Mouse (Mus musculus) cerebellum, adult 9-10 months (tissue): ENCODE data around the gene Fbf1.

Experiments
- DNase-seq: peaks from one replicate; pipeline ENCODE4 v3.0.0; 2022

The Fbf1 gene

DNA sequence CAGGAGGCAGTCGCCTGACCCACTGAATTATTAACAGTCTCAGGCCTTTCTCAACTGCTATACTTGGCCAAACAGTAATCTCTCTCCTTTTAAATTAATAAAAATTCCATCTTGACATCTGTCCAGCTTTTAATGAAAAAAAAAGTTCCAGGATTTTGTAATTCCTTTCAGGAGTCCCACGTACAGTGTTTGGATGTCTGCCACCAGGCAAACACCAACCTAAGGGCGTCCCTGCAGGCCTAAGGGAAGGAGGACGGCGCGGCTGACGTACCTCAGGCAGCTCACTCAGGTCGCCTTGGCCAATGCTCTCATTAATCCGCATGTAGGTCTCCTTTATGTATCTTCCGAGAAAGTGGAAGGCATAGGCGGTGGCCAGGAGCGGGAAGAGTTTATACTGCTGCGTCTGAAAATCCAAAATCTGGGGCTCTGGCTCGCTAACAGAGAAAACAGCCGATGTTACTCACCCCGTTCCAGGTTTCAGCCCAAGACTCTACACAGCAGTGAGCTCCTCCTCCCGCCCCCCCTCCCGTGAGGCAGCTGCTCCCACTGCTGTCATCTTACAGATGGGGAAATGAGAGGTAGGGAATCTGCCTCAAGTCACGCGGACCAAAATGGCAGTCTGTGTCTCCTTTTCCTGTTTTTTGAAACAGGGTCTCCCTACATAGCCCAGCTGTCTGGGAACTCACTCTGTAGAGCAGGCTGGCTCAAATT lies 10.6 kb upstream of the Fbf1 start:
- DNase-seq: no peak

DNA sequence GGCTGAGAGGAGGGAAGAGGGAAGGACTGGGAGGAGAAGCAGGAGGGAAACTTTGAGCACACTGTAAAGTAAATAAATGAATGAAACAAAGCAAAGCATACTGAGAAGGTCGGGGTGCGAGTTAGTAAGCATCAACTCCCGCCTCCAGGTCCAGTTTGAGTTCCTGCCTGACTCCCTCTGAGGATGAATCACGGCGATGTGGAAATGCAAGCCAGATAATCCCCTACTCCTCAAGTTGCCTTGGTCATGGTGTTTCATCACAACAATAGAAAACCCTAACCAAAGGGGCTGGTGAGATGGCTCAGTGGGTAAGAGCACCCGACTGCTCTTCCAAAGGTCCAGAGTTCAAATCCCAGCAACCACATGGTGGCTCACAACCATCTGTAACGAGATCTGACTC lies 8.0 kb upstream of the Fbf1 start:
- no peak for DNase-seq

DNA sequence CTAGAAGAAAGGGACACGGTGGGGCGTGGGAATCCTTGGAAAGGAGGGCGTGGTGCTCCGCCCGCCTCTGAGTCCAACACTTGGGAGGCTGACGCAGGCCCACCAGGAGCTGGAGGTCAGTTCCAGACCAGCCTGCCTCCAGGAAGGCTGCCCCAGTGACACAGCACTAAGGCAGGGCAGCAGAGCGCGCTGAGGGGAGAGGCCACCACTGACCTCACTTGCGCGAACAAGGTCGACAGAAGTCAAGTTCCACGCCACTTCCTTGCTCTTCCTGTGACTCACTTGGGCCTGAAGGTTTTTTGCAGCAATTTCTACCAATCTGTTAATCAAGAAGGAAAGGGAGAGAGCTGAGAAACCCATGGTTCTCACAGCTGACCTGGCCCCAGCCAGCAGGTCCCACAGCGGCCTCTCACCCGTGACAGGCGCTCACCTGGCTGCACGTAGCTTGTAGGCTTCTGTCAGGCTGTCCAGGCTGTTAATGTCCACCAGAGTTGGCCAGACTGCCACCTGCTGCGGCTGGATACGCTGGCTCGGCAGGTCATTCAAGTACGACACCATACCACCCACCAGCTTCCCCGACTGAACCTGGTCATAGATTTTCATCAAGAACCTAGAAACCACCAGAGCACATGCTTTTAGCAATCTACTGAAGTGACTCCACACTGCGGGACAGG lies 6.9 kb upstream of the Fbf1 start:
- DNase-seq: no peak

DNA sequence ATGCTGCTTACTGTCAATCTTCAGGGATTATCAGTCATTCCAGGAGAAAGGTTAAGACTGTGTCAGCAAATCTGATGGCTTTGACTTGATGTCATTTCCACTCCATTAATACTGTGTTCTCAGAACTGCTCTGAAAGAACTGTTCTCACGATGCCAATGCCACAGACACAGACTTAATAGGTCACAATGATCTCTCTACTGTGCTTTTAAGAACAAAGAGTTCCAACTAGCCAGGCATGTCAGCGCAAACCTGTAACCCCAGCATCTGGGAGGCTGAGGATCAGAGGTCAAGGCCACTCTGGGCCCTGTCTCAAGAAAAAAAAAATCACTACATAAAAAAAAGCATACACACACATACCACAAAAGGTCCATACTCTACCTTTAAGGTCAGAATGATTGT lies 4.0 kb upstream of the Fbf1 start:
- DNase-seq: no peak

DNA sequence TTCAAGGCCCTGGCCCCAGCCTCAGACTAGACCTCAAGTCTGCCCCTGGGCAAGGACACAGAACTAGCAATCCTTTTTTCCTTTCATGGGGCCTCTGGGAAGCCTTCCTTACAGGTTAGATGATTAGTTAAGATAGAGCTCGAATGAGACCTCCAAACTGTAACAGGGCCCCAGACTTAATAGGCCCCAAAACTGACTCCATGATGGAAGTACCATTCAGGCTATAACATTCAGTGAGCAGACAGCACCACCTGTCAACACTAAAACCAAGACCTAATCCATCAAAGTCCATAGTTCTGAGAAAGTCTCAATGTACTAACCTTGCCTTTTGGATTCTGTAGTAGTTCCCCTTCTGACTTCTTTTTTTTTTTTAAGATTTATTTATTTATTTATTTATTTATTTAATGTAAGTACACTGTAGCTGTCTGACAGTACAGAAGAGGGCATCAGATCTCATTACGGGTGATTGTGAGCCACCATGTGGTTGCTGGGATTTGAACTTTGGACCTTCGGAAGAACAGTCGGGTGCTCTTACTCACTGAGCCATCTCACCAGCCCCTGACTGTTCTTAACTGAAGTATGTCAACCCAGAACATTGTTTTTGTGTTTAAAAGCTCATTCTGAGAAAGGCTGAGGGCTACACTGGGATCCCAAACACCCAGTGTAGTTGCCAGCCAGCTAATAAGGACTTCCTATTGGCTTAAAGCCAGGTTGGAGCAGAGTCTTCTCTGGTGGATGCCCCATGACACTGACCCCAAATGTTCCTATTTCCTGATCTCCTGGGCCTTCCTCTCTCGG lies 2.2 kb upstream of the Fbf1 start:
- peak; percentile 36 for DNase-seq

DNA sequence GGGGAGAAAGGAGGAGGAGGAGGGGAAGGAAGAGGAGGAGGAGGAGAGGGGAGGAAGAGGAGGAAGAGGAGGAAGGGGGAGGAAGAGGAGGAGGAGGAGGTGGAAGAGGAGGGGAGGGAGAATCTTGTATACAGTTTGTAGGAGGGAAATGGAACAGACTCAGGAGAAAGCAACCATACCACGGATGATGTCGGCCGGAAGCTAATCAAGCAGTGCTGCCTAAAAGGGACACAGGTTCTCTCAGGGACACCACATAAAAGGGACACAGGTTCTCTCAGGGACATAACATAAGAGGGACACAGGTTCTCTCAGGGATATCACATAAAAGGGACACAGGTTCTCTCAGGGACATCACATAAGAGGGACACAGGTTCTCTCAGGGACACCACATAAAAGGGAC lies 1.2 kb upstream of the Fbf1 start:
- DNase-seq: peak; percentile 41

DNA sequence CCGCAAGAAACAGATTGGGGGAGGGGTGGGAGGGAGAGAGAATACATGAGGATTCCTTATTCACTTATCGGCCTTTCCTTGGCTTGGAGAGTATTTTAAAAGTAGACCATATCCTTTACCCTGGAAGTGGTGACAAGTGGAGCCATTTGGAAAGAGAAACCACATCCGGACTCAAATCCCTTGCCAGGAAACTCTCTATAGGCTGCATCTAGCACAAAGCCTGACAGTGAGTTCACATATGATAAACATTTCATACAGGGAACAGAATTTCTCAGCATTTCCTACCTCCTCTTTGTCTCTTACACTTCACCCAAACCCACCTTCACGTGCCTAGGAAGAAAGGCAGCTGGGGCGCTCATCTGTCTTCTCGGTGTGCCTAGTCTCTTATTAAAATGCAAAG lies 734 bp downstream of the Fbf1 start:
- no peak for DNase-seq

DNA sequence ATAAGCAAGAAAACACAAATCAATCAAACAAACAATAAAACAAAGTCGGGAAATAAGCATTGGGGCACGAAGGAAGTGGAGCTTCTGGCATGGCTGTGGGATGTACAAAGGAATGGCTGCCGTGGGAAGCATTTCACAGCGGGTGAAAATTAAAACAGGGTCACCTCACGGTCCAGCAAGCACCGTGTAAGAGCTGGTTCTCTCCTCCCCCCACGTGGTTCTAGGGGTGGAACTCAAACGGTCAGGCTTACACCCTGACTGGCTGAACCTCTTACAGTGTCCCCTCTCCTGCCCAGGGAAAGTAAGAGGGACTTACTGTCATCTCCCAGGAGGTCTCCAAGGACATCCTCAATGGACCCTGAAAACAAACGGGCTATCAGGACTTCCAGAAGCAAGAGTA lies 5.0 kb downstream of the Fbf1 start:
- DNase-seq: no peak

DNA sequence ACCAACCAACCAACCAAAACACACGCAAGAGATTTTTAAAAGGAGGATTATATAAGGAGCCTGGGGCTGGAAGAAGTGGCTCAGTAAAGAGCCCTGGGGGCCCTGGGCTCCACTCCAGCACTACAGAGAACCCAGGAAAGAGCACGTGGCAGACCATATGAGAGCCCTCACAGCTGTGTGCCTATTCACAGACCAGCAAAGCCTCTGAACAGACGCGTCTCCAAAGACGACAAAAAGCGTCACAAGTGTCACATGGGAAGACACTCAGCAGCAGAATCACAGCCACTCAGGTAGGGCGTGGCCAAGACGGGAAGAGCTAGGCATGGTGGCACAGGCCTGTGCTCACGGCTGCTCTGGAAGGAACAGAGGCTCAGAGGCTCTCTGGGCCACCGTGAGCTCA lies 5.8 kb downstream of the Fbf1 start:
- no peak for DNase-seq

DNA sequence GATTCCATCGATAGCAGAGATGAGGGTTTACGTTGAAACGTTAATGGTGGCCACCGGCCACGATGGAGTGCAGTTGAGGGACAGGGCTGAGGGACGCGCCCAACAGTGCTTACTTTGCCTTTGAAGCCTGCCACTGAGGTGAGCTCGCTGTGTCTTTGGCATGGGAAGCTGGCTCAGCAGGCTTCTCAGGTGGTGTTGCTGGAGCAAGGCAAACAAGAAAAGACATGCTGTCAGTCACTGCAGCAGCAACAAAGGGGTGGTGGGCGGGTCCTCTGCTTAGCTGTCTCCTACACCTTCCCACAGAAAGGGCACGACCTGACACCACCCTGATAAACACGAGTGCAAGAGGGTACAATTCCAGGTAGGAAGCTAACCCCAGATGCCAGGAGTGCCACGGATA lies 6.7 kb downstream of the Fbf1 start:
- no peak for DNase-seq

DNA sequence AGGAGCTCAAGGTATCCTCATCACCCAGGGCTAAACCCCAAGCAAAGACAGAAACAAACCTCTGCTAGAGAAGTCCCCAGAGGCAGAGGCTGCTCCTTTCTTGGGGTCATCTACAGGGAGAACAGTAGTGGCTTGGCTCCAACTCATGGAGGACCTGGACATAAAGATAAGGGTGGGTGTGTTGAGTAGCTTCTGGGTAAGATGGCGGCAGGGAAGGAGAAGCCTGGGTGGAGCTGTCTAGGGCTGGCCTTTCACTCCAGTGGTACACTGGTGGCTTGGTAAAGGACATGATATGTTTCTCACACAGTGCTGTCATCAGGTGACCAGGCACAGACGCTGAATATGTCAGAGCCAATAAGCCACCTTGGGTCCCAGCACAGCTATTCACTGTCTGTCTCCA lies 17.0 kb downstream of the Fbf1 start:
- peak; percentile 41 for DNase-seq

DNA sequence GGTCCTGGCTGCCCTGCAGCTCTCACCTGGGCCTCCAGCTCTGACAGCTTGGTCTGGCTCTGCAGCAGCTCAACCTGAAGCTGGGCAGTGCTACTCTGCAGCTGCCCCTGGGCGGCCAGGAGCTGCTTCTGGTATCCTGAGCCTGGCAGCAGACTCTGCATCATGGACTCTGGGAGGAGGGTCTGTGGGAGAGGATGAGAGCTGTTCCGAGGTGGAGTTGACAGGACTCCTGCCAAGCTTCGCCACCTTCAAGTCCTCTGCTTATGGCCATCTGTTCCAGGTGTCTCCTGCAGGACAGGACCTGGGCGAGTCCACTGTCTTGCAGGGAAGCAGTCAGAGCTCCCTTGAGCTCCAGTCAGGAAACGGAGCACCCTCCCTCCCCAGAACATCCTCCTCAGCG lies 18.6 kb downstream of the Fbf1 start:
- DNase-seq: peak; percentile 73

DNA sequence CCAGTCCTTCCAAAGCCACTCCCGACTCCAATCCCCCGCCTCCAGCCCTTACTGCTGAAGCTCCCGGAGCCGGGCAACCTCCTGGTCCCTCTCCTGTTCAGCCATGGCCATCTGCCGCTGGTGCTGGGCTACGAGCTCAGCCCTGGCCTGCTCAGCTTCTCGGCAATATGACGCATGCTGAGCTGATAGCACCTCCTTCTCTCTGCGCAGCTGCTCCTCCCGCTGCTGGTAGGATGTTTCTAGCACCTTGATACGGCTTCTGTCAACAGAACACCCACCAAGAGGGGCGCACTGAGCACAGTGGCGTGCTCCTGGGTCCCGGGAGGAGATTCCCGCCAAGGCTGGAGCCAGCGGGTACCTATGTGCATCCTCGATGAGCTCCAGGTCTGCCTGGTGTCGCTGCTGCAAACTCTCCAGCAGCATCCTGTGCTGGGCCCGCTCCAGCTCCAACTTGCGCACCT lies 19.2 kb downstream of the Fbf1 start:
- peak; percentile 84 for DNase-seq

DNA sequence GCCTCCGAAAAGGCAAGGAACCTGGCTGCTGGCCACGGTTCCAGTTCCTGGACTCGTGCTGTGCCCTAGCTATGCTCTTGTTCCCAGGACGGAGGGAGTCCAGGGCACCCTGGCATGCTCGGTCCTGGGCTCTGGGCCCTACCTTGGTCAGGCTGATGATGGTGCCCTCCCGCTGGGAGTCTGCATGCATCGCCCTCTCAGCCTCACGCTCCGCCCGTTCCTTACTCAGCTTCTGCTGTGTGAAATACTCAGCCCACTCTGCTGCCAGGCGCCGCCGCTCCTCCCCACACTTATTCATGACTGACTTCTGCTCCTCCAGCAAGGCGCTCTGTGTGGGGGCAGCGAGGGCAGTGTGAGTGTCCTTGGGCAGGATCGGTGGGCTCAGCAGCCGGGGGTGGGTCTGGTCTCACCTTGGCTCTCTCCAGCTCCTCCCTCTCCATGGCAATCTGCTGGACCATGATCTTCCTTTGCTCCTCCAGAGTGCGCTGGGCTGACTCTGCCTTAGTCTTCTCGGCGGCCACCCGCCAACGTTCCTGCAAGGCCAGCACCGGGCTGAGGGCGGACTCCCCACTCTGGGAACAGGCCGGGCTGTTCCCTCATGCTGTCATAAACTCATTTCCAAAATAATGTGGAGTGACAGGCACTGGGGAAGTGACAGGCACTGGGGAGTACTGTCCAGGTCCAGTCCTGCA lies 21.5 kb downstream of the Fbf1 start:
- DNase-seq: peak; percentile 70

DNA sequence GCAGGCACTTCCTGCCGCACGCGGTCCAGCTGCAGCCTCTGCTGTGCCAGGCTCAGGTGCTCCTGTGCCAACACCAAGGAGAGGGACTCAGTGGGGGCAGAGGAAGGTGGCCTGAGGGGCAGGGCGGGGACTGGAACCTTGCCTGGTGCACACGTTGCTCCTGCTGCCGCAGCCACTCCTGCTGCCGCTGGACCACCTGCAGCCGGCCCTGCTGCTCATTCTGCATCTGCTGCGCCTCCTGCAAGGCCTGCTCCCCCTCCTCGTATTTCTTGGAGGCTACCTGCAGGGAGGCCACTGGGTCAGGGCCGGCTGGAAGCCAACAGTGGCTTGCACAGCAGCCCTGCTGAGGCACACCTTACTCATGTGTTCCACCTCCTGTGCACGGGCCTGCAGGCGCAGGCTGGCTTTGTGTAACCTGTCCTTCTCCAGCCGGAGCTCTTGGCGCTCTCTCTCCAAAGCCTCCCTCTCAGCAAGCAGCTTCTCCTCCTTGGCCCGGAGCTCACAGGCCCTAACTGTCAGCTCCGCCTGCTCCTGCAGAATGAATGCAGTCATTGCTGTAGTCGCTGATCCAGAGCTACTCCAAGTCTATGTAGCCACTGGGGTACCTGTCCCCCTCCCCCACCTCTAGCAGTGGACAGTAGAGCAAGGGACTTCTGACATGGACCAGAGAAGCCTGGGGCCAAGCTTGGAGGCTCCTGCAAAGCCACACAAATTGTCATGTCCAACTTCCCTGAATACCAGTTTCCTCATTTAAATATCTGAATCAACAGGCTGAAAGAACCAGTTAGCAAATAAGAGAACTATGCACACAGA lies 22.3 kb downstream of the Fbf1 start:
- DNase-seq: peak; percentile 78

DNA sequence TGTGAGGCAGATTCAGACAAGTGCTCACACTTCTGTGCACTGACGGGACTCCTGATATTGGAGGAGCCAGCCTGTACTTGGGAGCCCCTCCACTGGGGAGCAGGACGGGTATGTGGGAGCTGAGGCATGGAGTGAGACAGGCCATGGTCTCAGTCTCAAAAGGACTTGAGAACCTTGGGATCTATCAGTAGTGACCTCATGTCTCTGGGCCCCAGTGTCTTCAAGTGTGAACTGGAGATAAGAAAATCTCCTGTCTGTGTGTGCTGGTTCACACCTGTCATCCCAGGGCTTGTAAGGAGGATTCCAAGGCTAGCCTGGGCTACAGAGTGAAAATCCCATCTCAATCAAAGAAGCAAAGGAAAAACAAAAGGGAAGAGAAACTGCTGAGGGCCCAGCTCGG lies 24.5 kb downstream of the Fbf1 start:
- DNase-seq: no peak

DNA sequence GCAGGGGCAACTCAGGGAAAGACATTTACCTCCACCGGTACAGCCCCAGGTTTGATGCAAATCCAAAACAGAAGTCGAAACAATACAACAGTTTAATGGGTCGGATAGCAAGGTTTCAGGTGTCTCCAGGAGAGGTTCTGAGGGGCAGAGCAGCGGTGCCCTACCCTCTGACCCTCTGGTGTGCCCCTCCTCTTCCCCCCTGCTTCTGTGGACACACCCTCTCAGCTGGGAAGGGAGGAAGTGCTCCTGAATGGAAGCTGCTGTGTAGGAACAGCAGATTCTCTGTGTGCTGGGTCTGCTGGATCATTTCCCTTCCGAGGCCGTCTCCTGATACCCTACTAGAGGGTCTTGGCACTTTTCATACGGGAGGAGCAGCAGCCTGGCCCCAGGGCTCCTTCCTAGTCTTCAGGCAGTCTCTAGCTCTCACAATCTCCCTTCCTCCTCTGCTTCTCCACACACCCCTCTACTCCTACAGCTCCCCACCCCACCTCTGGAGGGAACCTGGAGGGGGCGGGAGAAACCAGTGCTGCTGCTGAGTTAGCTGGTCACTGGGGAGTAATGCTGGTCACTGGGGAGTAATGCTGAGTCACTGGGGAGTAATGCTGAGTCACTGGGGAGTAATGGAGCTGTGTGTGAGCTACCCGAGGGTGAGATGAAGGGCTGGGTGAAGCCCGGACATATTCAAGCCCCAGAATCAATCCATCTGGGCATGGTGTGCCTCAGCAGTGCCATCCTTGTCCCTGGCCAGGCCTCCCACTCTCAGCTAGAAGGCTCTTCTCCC lies 25.6 kb downstream of the Fbf1 start:
- DNase-seq: peak; percentile 39

DNA sequence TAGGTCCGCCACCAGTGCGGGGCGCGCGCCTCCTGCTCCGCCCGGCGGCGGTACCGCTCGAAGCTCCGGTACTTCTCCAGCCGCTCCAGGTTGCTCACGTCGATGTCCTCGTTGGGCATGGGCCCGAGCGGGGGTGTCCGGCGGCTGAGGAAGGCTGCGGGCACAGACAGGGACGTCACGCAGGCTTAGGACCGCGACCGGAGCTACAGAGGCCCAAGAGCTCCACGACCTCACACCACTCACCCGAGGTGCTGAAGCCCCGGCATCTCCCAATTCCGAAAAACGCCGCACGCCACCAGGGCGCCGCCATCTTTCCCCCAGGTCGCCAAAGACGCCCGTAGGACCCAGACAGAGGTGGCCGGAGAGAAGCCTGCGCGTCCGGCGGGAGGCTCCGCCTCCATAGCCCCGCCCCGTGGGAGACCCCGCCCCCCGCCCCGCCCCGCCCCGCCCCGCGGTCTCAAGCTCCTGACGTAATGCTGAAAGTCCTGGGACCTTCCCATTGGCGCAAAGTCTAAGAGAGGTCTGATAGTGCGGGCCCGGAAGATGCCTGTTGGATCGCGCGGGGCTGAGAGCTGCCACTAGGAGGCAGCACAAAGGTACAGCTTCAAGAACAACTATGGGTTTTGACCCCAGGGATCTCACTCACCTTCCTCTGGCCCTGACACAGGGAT lies 29.4 kb downstream of the Fbf1 start, which contains the start of gene Mrpl38:
Gene Mrpl38, minus strand, starts transcription at position 401 of the 671 bp plus-strand sequence.
- DNase-seq: peak; percentile 94

DNA sequence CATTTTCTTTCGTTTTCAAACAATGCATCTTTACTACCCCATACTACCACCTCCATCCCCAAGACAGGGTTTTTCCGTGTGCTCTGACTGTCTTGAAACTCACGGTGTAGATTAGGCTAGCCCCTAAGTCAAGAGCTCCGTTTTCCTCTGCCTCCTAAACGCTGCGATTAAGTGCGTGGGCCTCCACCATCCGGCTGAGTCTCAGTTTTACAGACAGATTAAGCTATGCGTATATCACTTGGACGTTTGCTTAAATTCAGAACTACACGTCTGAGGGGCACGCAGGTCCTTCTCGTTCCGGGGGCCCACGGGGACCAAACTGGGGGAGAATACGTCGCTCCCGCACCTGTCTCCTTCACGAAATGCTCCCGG lies 29.9 kb downstream of the Fbf1 start:
- no peak for DNase-seq

DNA sequence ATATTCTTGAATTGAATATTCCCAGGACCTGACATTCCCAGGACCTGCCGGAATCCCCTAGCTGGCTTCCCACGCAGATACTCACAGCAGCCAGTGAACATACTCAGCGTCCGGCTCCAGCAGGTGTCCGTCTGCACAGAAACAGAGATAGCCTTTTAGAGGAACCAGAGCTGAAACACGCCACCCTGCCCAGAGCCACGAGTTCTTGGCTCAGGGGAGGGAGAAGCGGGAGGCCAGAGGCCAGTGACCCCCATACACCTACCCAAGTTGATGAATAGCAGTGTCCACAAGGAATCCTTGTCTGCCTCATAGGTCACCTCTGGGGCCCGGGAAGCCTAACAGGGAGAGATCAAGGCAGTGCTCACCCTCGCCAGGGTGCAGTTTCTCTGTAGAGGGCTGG lies 33.8 kb downstream of the Fbf1 start:
- DNase-seq: no peak

DNA sequence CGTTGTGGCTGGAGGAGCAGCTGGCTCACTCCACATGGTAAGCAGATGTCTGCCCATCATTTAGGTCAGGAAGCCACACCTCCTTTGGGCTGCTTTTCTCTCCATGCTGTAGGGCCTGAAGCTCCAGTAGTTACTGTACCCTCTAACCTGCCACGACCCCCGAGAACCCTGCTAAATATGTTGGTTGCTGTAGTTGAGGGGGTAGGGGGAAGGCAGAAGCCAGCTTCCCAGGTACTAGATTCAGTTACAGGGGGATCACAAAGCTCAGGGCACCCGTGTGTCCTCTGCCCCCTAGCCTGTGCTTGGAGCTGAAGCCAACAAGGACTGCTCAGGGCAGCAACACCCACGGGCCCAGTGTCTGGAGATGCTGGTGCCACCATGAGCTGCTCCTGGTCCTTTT lies 34.5 kb downstream of the Fbf1 start:
- DNase-seq: no peak
